Mouse (Mus musculus): Measurements from ENCODE around the gene Rhoj. TPM values are rescaled to one million over a fixed set of nuclear protein-coding genes. Genes with fewer than 3 reads are reported as not detected.

The Rhoj gene
- total and polyA plus RNA-seq, 3 experiments, result not detected

DNA sequence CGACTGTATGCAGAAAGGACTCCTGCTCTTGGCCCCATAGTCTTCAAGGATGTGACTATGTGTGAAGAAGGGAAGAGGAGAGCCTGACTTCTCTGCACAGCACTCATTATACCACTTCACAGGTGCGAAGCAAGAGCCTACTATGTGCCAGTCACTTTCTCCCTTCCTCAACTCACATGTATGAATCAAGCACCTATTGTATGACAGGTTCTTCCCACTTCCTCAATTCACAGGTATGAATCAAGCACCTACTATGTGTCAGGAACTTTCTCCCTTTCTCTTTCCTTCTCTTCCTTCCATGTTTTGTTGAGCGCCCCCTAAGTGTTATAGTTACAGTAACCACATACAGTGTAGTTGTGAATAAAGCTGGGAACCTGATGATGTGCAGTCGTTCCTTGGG is 116.7 kb downstream of the Rhoj start:
- Histone ChIP-seq H3K4me3 (replicated peaks in 1 of 3; ENCODE audit: low read depth in 2 of 3, low read length in 2 of 3, poor library complexity in 1 of 3) (no peak overlapping the region), H3K4me2 (ENCODE audit: insufficient read depth, low read depth, poor library complexity, severe bottlenecking) (no peak overlapping the region), H3K36me3 (replicated peaks in 1 of 2; ENCODE audit: control insufficient read depth in 1 of 2, insufficient read depth in 1 of 2, low read length in 1 of 2) (no peaks in the 10 kb centered on the region), H3K27ac (ENCODE audit: insufficient read depth, low read depth) (no peak overlapping the region), H3K9me3 (replicated peaks; ENCODE audit: low read length) (no peaks in the 10 kb centered on the region), H3K27me3 (replicated peaks) (no peaks in the 10 kb centered on the region), H3K9ac (ENCODE audit: insufficient read depth, low read depth) (no peak overlapping the region), H3K79me2 (replicated peaks; ENCODE audit: control insufficient read depth, extremely low read depth, insufficient read depth, poor library complexity, severe bottlenecking) (no peaks in the 10 kb centered on the region), H3K4me1 (ENCODE audit: control insufficient read depth in 1 of 2, insufficient read depth in 2 of 2) (no peaks in the 10 kb centered on the region)
- dilution Hi-C loops (cut with MboI; ENCODE audit: extremely low pct_ligation_motif_present, extremely low pct_unique_long_range_greater_than_20kb, low sequenced_read_pairs) (no loop called here), in situ Hi-C loops (cut with MboI; ENCODE audit: low pct_ligation_motif_present, low pct_unique_long_range_greater_than_20kb, low sequenced_read_pairs) (no loop called here)
- peak; percentile 87 for TF ChIP-seq ZKSCAN1 (IDR thresholded peaks at IDR 0.05; ENCODE audit: borderline replicate concordance, low read depth, low read length)
- no peak for TF ChIP-seq CHD2 (IDR thresholded peaks at IDR 0.05; ENCODE audit: low read length)
- DNase-seq (ENCODE audit: extremely low read depth), result no peak

DNA sequence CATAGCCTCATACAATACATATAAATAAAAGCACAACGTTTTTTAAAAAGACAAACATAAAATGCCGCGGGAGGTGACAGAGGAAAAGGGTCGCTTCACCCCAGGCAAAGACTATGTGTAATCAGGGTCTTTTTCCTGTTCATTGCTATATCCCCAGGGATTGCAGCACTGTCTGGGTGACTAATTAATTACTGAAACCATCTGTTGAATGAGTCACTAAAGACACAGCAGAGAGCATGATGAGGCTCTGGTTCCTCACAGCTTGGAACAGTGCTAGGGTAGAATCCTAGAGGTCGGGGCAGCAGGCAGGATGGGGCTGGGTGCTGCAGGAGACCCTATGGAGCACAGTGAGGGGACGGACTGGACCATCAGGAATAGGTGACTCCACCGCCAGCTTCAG is 117.8 kb downstream of the Rhoj start:
- Histone ChIP-seq H3K36me3 (replicated peaks in 1 of 2; ENCODE audit: control insufficient read depth in 1 of 2, insufficient read depth in 1 of 2, low read length in 1 of 2) (no peaks in the 10 kb centered on the region), H3K9me3 (replicated peaks; ENCODE audit: low read length) (no peaks in the 10 kb centered on the region), H3K27ac (ENCODE audit: insufficient read depth, low read depth) (no peak overlapping the region), H3K4me3 (replicated peaks in 1 of 3; ENCODE audit: low read depth in 2 of 3, low read length in 2 of 3, poor library complexity in 1 of 3) (no peak overlapping the region), H3K9ac (ENCODE audit: insufficient read depth, low read depth) (no peak overlapping the region), H3K79me2 (replicated peaks; ENCODE audit: control insufficient read depth, extremely low read depth, insufficient read depth, poor library complexity, severe bottlenecking) (no peaks in the 10 kb centered on the region), H3K4me2 (ENCODE audit: insufficient read depth, low read depth, poor library complexity, severe bottlenecking) (no peak overlapping the region), H3K4me1 (ENCODE audit: control insufficient read depth in 1 of 2, insufficient read depth in 2 of 2) (no peaks in the 10 kb centered on the region), H3K27me3 (replicated peaks) (no peaks in the 10 kb centered on the region)
- no peak for TF ChIP-seq E2F4 (IDR thresholded peaks at IDR 0.05; ENCODE audit: insufficient replicate concordance, low read depth, low read length)
- no peak for TF ChIP-seq TBP (conservative IDR thresholded peaks at IDR 0.05; ENCODE audit: low read depth, low read length)
- no peak for TF ChIP-seq JUN (IDR thresholded peaks at IDR 0.05; ENCODE audit: insufficient read depth, low read depth, low read length)
- no peak for TF ChIP-seq SIN3A (IDR thresholded peaks at IDR 0.05; ENCODE audit: low read length)
- no peak for TF ChIP-seq ZNF384 (IDR thresholded peaks at IDR 0.05; ENCODE audit: low read depth, low read length)
- no peak for TF ChIP-seq UBTF (IDR thresholded peaks at IDR 0.05; ENCODE audit: low read depth, low read length)
- dilution Hi-C loops (cut with MboI; ENCODE audit: extremely low pct_ligation_motif_present, extremely low pct_unique_long_range_greater_than_20kb, low sequenced_read_pairs), result no loop called here
- no peak for DNase-seq (ENCODE audit: extremely low read depth)
- in situ Hi-C loops (cut with MboI; ENCODE audit: low pct_ligation_motif_present, low pct_unique_long_range_greater_than_20kb, low sequenced_read_pairs), result no loop called here

DNA sequence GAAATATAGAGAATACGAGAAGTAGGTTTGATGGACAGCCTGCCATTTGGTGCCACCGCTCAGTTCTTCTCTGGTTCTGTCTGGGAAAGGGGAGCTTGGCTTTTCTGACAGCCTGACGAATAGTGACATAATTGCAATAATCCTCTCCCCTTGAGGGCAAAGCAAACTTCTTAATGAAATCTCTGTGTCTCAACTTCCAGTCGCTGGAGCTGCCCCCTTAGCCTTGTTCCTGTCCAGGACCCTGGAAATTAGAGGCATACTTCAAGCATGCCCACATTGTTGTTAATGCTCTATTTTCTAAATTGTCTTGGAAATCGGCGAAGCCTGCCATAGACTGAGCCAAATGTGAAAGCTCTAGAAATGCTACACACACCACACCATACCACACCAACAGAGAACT is 120.6 kb downstream of the Rhoj start:
- Histone ChIP-seq H3K4me1 (ENCODE audit: control insufficient read depth in 1 of 2, insufficient read depth in 2 of 2) (no peaks in the 10 kb centered on the region), H3K36me3 (replicated peaks in 1 of 2; ENCODE audit: control insufficient read depth in 1 of 2, insufficient read depth in 1 of 2, low read length in 1 of 2) (no peaks in the 10 kb centered on the region), H3K9ac (ENCODE audit: insufficient read depth, low read depth) (no peak overlapping the region), H3K27ac (ENCODE audit: insufficient read depth, low read depth) (no peak overlapping the region), H3K4me2 (ENCODE audit: insufficient read depth, low read depth, poor library complexity, severe bottlenecking) (no peak overlapping the region), H3K27me3 (replicated peaks) (no peaks in the 10 kb centered on the region), H3K9me3 (replicated peaks; ENCODE audit: low read length) (peaks cover 2% of the 10 kb centered on the region), H3K79me2 (replicated peaks; ENCODE audit: control insufficient read depth, extremely low read depth, insufficient read depth, poor library complexity, severe bottlenecking) (no peaks in the 10 kb centered on the region), H3K4me3 (replicated peaks in 1 of 3; ENCODE audit: low read depth in 2 of 3, low read length in 2 of 3, poor library complexity in 1 of 3) (no peak overlapping the region)
- DNase-seq (ENCODE audit: extremely low read depth), result no peak
- no peak for TF ChIP-seq TCF12 (IDR thresholded peaks at IDR 0.05; ENCODE audit: low read depth, low read length)
- no peak for TF ChIP-seq CHD2 (IDR thresholded peaks at IDR 0.05; ENCODE audit: low read length)
- in situ Hi-C loops (cut with MboI; ENCODE audit: low pct_ligation_motif_present, low pct_unique_long_range_greater_than_20kb, low sequenced_read_pairs) (no loop called here), dilution Hi-C loops (cut with MboI; ENCODE audit: extremely low pct_ligation_motif_present, extremely low pct_unique_long_range_greater_than_20kb, low sequenced_read_pairs) (no loop called here)
